Mouse (Mus musculus): ENCODE measurements around the gene Stat3. TPM values are rescaled to one million over a fixed set of nuclear protein-coding genes. Genes with fewer than 3 reads are reported as not detected.

Stat3 gene
- polyA plus RNA-seq, 1 experiment from 2014 or later = 27.8 TPM

DNA sequence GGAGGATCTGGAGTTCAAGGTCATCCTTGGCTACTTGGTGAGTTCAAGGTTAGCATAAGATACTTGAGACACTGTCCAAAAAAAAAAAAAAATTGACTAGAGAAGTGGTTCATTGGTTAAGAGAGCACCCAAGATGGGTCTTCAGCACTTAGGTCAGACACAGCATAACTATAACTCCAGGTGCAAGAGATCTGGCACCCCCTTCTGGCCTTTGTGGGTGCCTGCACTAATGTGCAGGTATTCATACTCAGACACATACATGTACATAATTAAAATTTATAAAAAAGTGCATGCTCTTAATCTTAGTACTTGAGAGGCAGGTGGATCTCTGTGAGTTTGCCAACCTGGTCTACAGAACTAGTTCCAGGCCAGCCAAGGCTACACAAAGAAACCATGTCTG, 8.2 kb upstream of the Stat3 start:
- Histone ChIP-seq H3K27ac (ENCODE audit: low read depth, low read length) (no peak overlapping the region), H3K36me3 (ENCODE audit: control insufficient read depth, insufficient read depth, low read length) (no peaks in the 10 kb centered on the region), H3K4me1 (replicated peaks; ENCODE audit: control insufficient read depth, insufficient read depth, low read length) (no peaks in the 10 kb centered on the region), H3K9me3 (ENCODE audit: control insufficient read depth, low read length) (no peaks in the 10 kb centered on the region), H3K27me3 (ENCODE audit: control insufficient read depth, insufficient read depth, low read length) (no peaks in the 10 kb centered on the region), H3K4me3 (ENCODE audit: low read depth, low read length) (no peak overlapping the region), H3K9ac (ENCODE audit: low read length) (no peak overlapping the region), H3K4me2 (ENCODE audit: low read depth, low read length, severe bottlenecking) (no peak overlapping the region)
- ATAC-seq (replicated peaks; ENCODE audit: low FRiP score) = no peak
- DNase-seq (ENCODE audit: low spot score) = no peak

DNA sequence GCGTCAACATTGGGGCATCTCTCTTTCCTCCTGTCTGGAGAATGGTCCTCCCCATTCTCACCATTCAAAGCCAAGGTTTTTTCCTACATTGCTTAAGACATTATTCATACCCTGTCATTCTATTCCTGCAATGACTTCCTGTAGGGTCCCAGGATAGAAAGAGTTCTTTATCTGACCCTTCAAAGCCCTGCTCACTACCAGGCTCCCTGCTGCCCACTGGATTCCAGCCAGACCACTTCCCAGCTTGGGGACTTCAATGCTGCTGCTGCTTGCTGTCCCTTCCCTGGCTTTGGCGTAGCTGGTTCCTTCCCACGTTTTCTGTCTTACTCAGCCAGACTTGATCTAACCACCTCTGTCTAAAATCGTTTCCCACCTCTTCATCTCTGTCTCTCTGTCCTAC, 7.5 kb upstream of the Stat3 start:
- no peaks in the 10 kb centered on the region for H3K9me3 ChIP-seq (ENCODE audit: control insufficient read depth, low read length)
- no peak for ATAC-seq (replicated peaks; ENCODE audit: low FRiP score)

DNA sequence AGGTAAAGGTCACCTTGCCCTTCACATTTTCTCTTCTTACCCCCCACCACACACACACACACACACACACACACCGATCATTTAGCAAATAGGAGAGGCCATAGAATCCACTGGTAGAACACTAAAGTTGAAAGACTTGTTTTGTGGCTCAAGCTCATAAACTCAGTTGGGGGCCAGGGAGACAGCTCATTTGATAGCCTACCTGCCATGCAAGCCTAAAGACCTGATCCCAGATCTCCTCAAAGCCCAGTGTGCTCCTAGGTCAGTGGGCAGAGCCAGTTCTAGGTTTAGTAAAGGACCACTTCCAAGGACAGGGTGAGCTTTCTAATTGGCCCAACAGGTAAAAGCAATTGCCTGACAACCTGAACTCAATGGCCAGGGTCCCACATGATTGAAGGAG, 3.0 kb upstream of the Stat3 start:
- no peaks in the 10 kb centered on the region for H3K9me3 ChIP-seq (ENCODE audit: control insufficient read depth, low read length)
- DNase-seq (ENCODE audit: low spot score) (no peak), ATAC-seq (replicated peaks; ENCODE audit: low FRiP score) (no peak)
- no peak overlapping the region for H3K4me2 ChIP-seq (ENCODE audit: low read depth, low read length, severe bottlenecking)
- no peak overlapping the region for H3K27ac ChIP-seq (ENCODE audit: low read depth, low read length)
- no peaks in the 10 kb centered on the region for H3K27me3 ChIP-seq (ENCODE audit: control insufficient read depth, insufficient read depth, low read length)
- no peaks in the 10 kb centered on the region; the same call in 1 of the 2 replicates for H3K4me1 ChIP-seq (replicated peaks; ENCODE audit: control insufficient read depth, insufficient read depth, low read length)
- 79% methylated on average over 1 of the region's 1 CpGs for WGBS
- no peak overlapping the region for H3K4me3 ChIP-seq (ENCODE audit: low read depth, low read length)
- no peaks in the 10 kb centered on the region for H3K36me3 ChIP-seq (ENCODE audit: control insufficient read depth, insufficient read depth, low read length)
- H3K9ac ChIP-seq (ENCODE audit: low read length) = no peak overlapping the region

More for the DNA sequence above, 7.5 kb upstream of the Stat3 start:
- H3K27ac ChIP-seq (ENCODE audit: low read depth, low read length) = no peak overlapping the region
- no peak overlapping the region for H3K9ac ChIP-seq (ENCODE audit: low read length)
- H3K4me2 ChIP-seq (ENCODE audit: low read depth, low read length, severe bottlenecking) = no peak overlapping the region
- no peaks in the 10 kb centered on the region for H3K27me3 ChIP-seq (ENCODE audit: control insufficient read depth, insufficient read depth, low read length)
- no peak for DNase-seq (ENCODE audit: low spot score)
- H3K36me3 ChIP-seq (ENCODE audit: control insufficient read depth, insufficient read depth, low read length) = no peaks in the 10 kb centered on the region
- no peak overlapping the region for H3K4me3 ChIP-seq (ENCODE audit: low read depth, low read length)
- no peaks in the 10 kb centered on the region for H3K4me1 ChIP-seq (replicated peaks; ENCODE audit: control insufficient read depth, insufficient read depth, low read length)
- WGBS = 55% methylated on average over 4 of the region's 4 CpGs

DNA sequence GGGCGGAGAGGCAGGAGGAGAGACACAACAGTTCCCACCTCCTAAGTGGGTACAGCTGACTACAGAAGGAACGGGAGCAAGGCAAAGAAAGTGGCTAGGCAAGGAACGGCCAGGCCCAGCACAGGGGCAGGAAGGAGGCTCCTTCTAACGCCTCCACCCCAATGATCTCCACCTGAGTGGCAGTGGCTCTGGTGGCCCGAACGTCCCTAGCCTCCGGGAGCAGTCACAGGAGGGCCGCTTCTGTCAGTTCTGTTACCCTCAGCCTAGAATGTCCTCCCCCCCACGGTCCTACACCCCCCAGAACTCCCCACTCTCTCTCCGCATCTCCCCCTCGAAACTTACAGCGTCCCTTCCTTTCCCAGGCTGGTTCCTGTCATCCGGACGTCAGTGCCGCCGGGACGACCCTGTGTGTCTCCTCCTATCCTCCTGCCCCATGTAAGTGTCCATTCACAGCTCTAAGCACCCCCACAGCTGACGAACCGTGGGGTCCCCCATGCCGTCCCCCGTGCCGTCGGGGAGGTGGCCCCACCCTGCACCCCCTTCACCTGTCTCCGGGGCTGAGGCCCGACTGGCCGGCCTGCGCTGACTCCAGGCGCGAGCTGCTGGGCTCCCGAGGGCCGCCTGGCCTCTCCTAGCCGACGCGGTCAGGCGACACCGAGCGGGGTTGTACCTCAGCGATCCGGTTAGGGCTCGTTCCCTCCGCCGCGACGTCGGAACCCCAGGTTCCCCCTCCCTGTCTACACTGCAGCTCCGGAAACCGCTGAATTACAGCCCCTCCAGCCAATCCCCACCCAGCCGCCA, 429 bp downstream of the Stat3 start:
- Histone ChIP-seq H3K9me3 (ENCODE audit: control insufficient read depth, low read length) (no peaks in the 10 kb centered on the region), H3K36me3 (ENCODE audit: control insufficient read depth, insufficient read depth, low read length) (no peaks in the 10 kb centered on the region), H3K27ac (ENCODE audit: low read depth, low read length) (0 out of 2 replicates have a peak overlapping the region, but pooled peaks have one; percentile 31), H3K27me3 (ENCODE audit: control insufficient read depth, insufficient read depth, low read length) (no peaks in the 10 kb centered on the region), H3K4me3 (ENCODE audit: low read depth, low read length) (peak overlapping the region; percentile 73), H3K9ac (ENCODE audit: low read length) (peak overlapping the region; percentile 78), H3K4me2 (ENCODE audit: low read depth, low read length, severe bottlenecking) (peak overlapping the region; percentile 77), H3K4me1 (replicated peaks; ENCODE audit: control insufficient read depth, insufficient read depth, low read length) (no peaks in the 10 kb centered on the region; the same call in 1 of the 2 replicates)
- 2% methylated on average over 47 of the region's 48 CpGs for WGBS
- DNase-seq (ENCODE audit: low spot score) (no peak), ATAC-seq (replicated peaks; ENCODE audit: low FRiP score) (peak; percentile 5)

DNA sequence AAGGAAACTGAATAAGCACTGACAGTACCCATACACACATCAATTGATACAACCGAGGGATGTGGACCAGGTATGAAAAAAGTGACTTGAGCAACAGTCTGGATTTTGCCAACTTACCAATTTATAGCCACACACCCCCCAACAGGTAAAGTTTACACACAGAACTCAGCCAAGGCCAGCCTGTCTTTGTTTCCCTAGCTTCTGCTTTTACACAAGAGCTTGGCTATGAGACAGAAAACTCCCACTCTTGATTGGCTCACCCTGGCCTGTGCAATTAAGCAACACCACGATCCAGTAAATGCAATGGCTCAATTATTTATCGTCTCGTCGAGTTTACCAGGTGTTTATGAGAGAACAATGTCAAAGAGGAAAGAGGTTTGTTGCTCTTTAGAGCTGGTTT, 1.2 kb downstream of the Stat3 start:
- Histone ChIP-seq H3K4me2 (ENCODE audit: low read depth, low read length, severe bottlenecking) (no peak overlapping the region), H3K9ac (ENCODE audit: low read length) (no peak overlapping the region), H3K4me3 (ENCODE audit: low read depth, low read length) (no peak overlapping the region), H3K9me3 (ENCODE audit: control insufficient read depth, low read length) (no peaks in the 10 kb centered on the region), H3K36me3 (ENCODE audit: control insufficient read depth, insufficient read depth, low read length) (no peaks in the 10 kb centered on the region), H3K4me1 (replicated peaks; ENCODE audit: control insufficient read depth, insufficient read depth, low read length) (no peaks in the 10 kb centered on the region; the same call in 1 of the 2 replicates), H3K27ac (ENCODE audit: low read depth, low read length) (no peak overlapping the region), H3K27me3 (ENCODE audit: control insufficient read depth, insufficient read depth, low read length) (no peaks in the 10 kb centered on the region)
- no peak for DNase-seq (ENCODE audit: low spot score)
- WGBS = 32% methylated on average over 5 of the region's 5 CpGs
- no peak for ATAC-seq (replicated peaks; ENCODE audit: low FRiP score)

DNA sequence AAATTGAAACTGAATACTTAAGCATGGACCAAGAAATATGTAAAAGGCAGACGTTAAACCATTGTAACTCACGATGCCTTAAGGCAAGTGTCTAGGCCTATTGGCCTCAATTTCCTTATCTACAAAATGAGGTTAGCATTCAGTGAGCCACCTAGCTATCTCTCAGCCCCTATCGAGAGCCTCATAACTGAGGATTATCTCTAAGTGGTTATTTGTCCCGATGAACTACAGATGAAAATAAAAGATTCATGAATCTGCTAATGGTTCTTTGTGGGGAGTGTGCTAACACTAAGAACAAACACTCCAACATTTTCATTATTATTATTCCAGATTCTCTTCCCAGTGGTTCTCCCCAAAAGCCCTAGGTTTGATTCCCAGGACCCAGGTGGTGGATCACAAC, 2.0 kb downstream of the Stat3 start:
- H3K9ac ChIP-seq (ENCODE audit: low read length) = no peak overlapping the region
- 84% methylated on average over 4 of the region's 4 CpGs for WGBS
- H3K9me3 ChIP-seq (ENCODE audit: control insufficient read depth, low read length) = no peaks in the 10 kb centered on the region

DNA sequence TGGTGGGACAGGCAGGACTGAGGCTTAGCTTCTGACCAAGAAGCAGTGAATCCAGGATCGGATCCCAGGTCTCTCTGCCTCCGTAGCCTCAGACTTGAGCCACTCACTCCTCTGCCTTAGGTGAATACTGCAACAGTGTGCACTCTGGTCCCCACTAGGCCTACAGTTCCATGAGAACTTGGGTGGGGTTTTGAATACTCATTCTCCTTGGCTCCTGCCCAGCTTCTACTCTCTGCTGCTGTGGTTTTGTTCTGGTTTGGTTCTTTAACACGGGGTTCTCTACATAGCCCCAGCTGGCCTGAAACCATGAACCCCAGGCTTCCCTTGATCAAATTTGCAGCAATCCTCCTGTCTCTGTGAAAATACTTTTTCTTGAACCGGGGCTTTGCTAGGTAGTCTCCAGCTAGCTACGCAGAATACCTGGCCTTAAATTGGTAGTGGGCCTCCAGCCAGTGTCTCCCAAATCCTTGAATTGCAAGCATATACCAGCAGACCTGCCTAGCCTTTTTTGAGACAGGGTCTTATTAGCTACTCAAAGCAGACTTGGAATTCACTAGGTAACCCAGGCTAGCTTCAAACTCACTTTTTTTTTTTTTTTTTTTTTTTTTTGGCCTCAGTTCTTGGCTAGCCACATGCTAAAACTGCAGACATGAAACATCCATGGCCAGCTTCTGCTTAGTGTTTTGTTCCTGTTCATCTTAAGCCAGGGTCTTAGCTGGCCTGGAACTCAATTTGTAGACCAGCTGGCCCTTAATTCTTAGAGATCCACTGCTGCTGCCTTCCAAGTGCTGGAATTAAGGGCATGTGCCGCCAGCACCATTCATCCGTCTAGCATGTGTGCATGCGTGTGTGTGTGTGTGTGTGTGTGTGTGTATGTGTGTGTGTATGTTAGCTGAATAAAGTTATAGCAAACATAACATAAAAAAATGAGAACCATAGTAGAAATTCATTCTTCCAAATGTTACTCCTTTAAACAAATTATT, 3.7 kb downstream of the Stat3 start:
- no peaks in the 10 kb centered on the region; the same call in 1 of the 2 replicates for H3K4me1 ChIP-seq (replicated peaks; ENCODE audit: control insufficient read depth, insufficient read depth, low read length)
- no peaks in the 10 kb centered on the region for H3K9me3 ChIP-seq (ENCODE audit: control insufficient read depth, low read length)
- H3K27ac ChIP-seq (ENCODE audit: low read depth, low read length) = no peak overlapping the region
- H3K36me3 ChIP-seq (ENCODE audit: control insufficient read depth, insufficient read depth, low read length) = no peaks in the 10 kb centered on the region
- H3K27me3 ChIP-seq (ENCODE audit: control insufficient read depth, insufficient read depth, low read length) = no peaks in the 10 kb centered on the region
- 93% methylated on average over 8 of the region's 8 CpGs for WGBS
- H3K9ac ChIP-seq (ENCODE audit: low read length) = no peak overlapping the region
- no peak overlapping the region for H3K4me2 ChIP-seq (ENCODE audit: low read depth, low read length, severe bottlenecking)
- H3K4me3 ChIP-seq (ENCODE audit: low read depth, low read length) = no peak overlapping the region
- ATAC-seq (replicated peaks; ENCODE audit: low FRiP score) (no peak), DNase-seq (ENCODE audit: low spot score) (no peak)

More for the DNA sequence above, 2.0 kb downstream of the Stat3 start:
- no peaks in the 10 kb centered on the region for H3K27me3 ChIP-seq (ENCODE audit: control insufficient read depth, insufficient read depth, low read length)
- H3K4me2 ChIP-seq (ENCODE audit: low read depth, low read length, severe bottlenecking) = no peak overlapping the region
- DNase-seq (ENCODE audit: low spot score) = no peak
- H3K4me1 ChIP-seq (replicated peaks; ENCODE audit: control insufficient read depth, insufficient read depth, low read length) = no peaks in the 10 kb centered on the region; the same call in 1 of the 2 replicates
- no peak overlapping the region for H3K4me3 ChIP-seq (ENCODE audit: low read depth, low read length)
- no peak for ATAC-seq (replicated peaks; ENCODE audit: low FRiP score)
- no peaks in the 10 kb centered on the region for H3K36me3 ChIP-seq (ENCODE audit: control insufficient read depth, insufficient read depth, low read length)
- H3K27ac ChIP-seq (ENCODE audit: low read depth, low read length) = no peak overlapping the region

DNA sequence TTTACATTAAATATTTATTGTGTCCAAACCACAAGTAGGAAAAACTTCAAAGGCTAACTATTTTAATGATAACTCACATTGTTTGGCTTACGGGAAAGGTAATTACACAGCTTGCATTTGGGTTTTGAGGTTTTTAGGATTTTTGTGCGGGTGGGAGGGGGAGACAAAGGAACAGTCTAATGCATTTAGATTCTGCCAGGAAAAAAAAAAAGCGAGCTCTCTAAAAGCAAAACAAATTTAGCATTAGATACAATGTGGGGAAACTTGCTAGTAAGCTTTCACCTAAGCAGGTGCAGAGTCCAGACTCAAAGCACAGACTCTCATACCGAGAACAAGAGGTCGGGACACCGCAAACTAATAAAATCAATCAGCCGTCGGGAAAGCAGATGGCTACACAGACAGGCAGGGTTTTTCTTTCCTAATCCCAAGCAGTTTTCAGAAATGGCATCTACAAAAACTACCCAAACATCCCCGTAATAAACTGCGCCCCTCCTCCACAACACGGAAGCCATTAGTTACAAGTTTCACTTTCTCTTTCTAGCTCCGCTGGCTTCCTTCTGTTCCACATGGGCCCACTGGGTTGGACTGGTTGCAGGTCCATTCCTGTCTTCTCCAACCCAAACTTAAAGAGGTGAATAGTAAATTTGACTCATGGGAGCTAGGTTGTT, 8.0 kb downstream of the Stat3 start:
- 78% methylated on average over 12 of the region's 12 CpGs for WGBS
- no peak overlapping the region for H3K4me3 ChIP-seq (ENCODE audit: low read depth, low read length)
- H3K4me2 ChIP-seq (ENCODE audit: low read depth, low read length, severe bottlenecking) = no peak overlapping the region
- H3K36me3 ChIP-seq (ENCODE audit: control insufficient read depth, insufficient read depth, low read length) = no peaks in the 10 kb centered on the region
- DNase-seq (ENCODE audit: low spot score) = no peak
- no peak for ATAC-seq (replicated peaks; ENCODE audit: low FRiP score)
- H3K9ac ChIP-seq (ENCODE audit: low read length) = no peak overlapping the region
- H3K27ac ChIP-seq (ENCODE audit: low read depth, low read length) = no peak overlapping the region
- no peaks in the 10 kb centered on the region for H3K9me3 ChIP-seq (ENCODE audit: control insufficient read depth, low read length)
- no peaks in the 10 kb centered on the region for H3K27me3 ChIP-seq (ENCODE audit: control insufficient read depth, insufficient read depth, low read length)
- H3K4me1 ChIP-seq (replicated peaks; ENCODE audit: control insufficient read depth, insufficient read depth, low read length) = no peaks in the 10 kb centered on the region

Measured in forebrain, embryonic 11.5 days (tissue).